Mouse (Mus musculus): Measurements from ENCODE around the gene Capg. TPM values are rescaled to one million over a fixed set of nuclear protein-coding genes. Genes with fewer than 3 reads are reported as not detected.

Capg gene
- polyA plus RNA-seq (2012; ENCODE audit: insufficient read depth, insufficient read length, low replicate concordance, missing spikeins): not detected in 2 replicates

GRCm38 (mm10) chr6:72544283-72544987 lies at the start of gene Capg:
Capg (plus strand) TSS chr6:72544391.
- 25% methylated on average over 23 of the region's 23 CpGs for WGBS
- H3K27ac ChIP-seq (ENCODE audit: insufficient read depth, low read depth, low read length): 0 out of 2 replicates have a peak within 1 kb of the TSS, but pooled peaks have one; percentile 23
- TF ChIP-seq POLR2A (IDR thresholded peaks at IDR 0.05; ENCODE audit: insufficient read depth, low read depth, low read length) (no peak), CTCF (IDR thresholded peaks at IDR 0.05; ENCODE audit: insufficient read depth, low read depth, low read length) (no peak)
- H3K4me1 ChIP-seq (ENCODE audit: control insufficient read depth, insufficient read depth, low read length): peaks cover 15% of the 10 kb centered on the region
- H3K4me3 ChIP-seq (ENCODE audit: insufficient read depth, low read depth, low read length): no peak within 1 kb of the TSS

GRCm38 (mm10) chr6:72498950-72499349 lies 45.2 kb upstream of the Capg start:
- 88% methylated on average over 5 of the region's 5 CpGs for WGBS
- Histone ChIP-seq H3K4me1 (ENCODE audit: control insufficient read depth, insufficient read depth, low read length) (no peaks in the 10 kb centered on the region), H3K27ac (ENCODE audit: insufficient read depth, low read depth, low read length) (no peak overlapping the region), H3K4me3 (ENCODE audit: insufficient read depth, low read depth, low read length) (no peak overlapping the region)
- no peak for TF ChIP-seq POLR2A (IDR thresholded peaks at IDR 0.05; ENCODE audit: insufficient read depth, low read depth, low read length)
- no peak for TF ChIP-seq CTCF (IDR thresholded peaks at IDR 0.05; ENCODE audit: insufficient read depth, low read depth, low read length)

GRCm38 (mm10) chr6:72503309-72503708 lies 40.9 kb upstream of the Capg start:
- Histone ChIP-seq H3K4me1 (ENCODE audit: control insufficient read depth, insufficient read depth, low read length) (peaks cover under 1% of the 10 kb centered on the region; the same call in 1 of the 2 replicates), H3K4me3 (ENCODE audit: insufficient read depth, low read depth, low read length) (no peak overlapping the region), H3K27ac (ENCODE audit: insufficient read depth, low read depth, low read length) (no peak overlapping the region)
- TF ChIP-seq POLR2A (IDR thresholded peaks at IDR 0.05; ENCODE audit: insufficient read depth, low read depth, low read length) (no peak), CTCF (IDR thresholded peaks at IDR 0.05; ENCODE audit: insufficient read depth, low read depth, low read length) (no peak)

GRCm38 (mm10) chr6:72503939-72504338 lies 40.3 kb upstream of the Capg start:
- 74% methylated on average over 2 of the region's 2 CpGs for WGBS
- peaks cover 4% of the 10 kb centered on the region; the same call in 1 of the 2 replicates for H3K4me1 ChIP-seq (ENCODE audit: control insufficient read depth, insufficient read depth, low read length)
- TF ChIP-seq POLR2A (IDR thresholded peaks at IDR 0.05; ENCODE audit: insufficient read depth, low read depth, low read length) (no peak), CTCF (IDR thresholded peaks at IDR 0.05; ENCODE audit: insufficient read depth, low read depth, low read length) (no peak)

GRCm38 (mm10) chr6:72506104-72506503 lies 38.1 kb upstream of the Capg start:
- Histone ChIP-seq H3K4me3 (ENCODE audit: insufficient read depth, low read depth, low read length) (no peak overlapping the region), H3K4me1 (ENCODE audit: control insufficient read depth, insufficient read depth, low read length) (peaks cover 8% of the 10 kb centered on the region), H3K27ac (ENCODE audit: insufficient read depth, low read depth, low read length) (no peak overlapping the region)
- WGBS: 89% methylated on average over 1 of the region's 1 CpGs
- TF ChIP-seq POLR2A (IDR thresholded peaks at IDR 0.05; ENCODE audit: insufficient read depth, low read depth, low read length) (no peak), CTCF (IDR thresholded peaks at IDR 0.05; ENCODE audit: insufficient read depth, low read depth, low read length) (no peak)

More at GRCm38 (mm10) chr6:72503939-72504338, 40.3 kb upstream of the Capg start:
- Histone ChIP-seq H3K4me3 (ENCODE audit: insufficient read depth, low read depth, low read length) (no peak overlapping the region), H3K27ac (ENCODE audit: insufficient read depth, low read depth, low read length) (no peak overlapping the region)

- no peak for TF ChIP-seq POLR2A (IDR thresholded peaks at IDR 0.05; ENCODE audit: insufficient read depth, low read depth, low read length)
- no peak for TF ChIP-seq CTCF (IDR thresholded peaks at IDR 0.05; ENCODE audit: insufficient read depth, low read depth, low read length)
- no peak overlapping the region for H3K4me3 ChIP-seq (ENCODE audit: insufficient read depth, low read depth, low read length)
- H3K4me1 ChIP-seq (ENCODE audit: control insufficient read depth, insufficient read depth, low read length): peaks cover 24% of the 10 kb centered on the region
- no peak overlapping the region for H3K27ac ChIP-seq (ENCODE audit: insufficient read depth, low read depth, low read length)
- WGBS: 64% methylated on average over 4 of the region's 4 CpGs
Observed at GRCm38 (mm10) chr6:72508596-72508995, 35.6 kb upstream of the Capg start.

- peaks cover 32% of the 10 kb centered on the region for H3K4me1 ChIP-seq (ENCODE audit: control insufficient read depth, insufficient read depth, low read length)
- 29% methylated on average over 2 of the region's 2 CpGs for WGBS
- no peak for TF ChIP-seq POLR2A (IDR thresholded peaks at IDR 0.05; ENCODE audit: insufficient read depth, low read depth, low read length)
- TF ChIP-seq CTCF (IDR thresholded peaks at IDR 0.05; ENCODE audit: insufficient read depth, low read depth, low read length): no peak
- no peak overlapping the region for H3K4me3 ChIP-seq (ENCODE audit: insufficient read depth, low read depth, low read length)
- H3K27ac ChIP-seq (ENCODE audit: insufficient read depth, low read depth, low read length): no peak overlapping the region
Observed at GRCm38 (mm10) chr6:72509872-72510435, 34.2 kb upstream of the Capg start.

GRCm38 (mm10) chr6:72510686-72511421 lies 33.3 kb upstream of the Capg start:
- H3K4me3 ChIP-seq (ENCODE audit: insufficient read depth, low read depth, low read length): no peak overlapping the region
- WGBS: 43% methylated on average over 6 of the region's 6 CpGs
- H3K27ac ChIP-seq (ENCODE audit: insufficient read depth, low read depth, low read length): peak overlapping the region; percentile 6; the same call in 1 of the 2 replicates
- TF ChIP-seq CTCF (IDR thresholded peaks at IDR 0.05; ENCODE audit: insufficient read depth, low read depth, low read length) (no peak), POLR2A (IDR thresholded peaks at IDR 0.05; ENCODE audit: insufficient read depth, low read depth, low read length) (no peak)
- H3K4me1 ChIP-seq (ENCODE audit: control insufficient read depth, insufficient read depth, low read length): peaks cover 39% of the 10 kb centered on the region

Data from olfactory bulb, adult 2 months (tissue).